Mouse (Mus musculus): ENCODE measurements at regions not wholly inside any gene's neighbourhood (a gene's known extent, or its start where the extent isn't known, plus 50 kb on each side); places are given as distances from the start of the nearest gene placed in this dataset.

GRCm38 (mm10) chr8:53847821-53848220 lies 209.0 kb upstream of the Neil3 start:
- H3K9me3 ChIP-seq (ENCODE audit: low read length) = no peaks in the 10 kb centered on the region
- TF ChIP-seq CTCF (IDR thresholded peaks at IDR 0.05; ENCODE audit: low read depth) = no peak
- ATAC-seq (no peak), DNase-seq (no peak)
- H3K4me2 ChIP-seq (ENCODE audit: low read depth) = no peak overlapping the region
- no peaks in the 10 kb centered on the region for H3K36me3 ChIP-seq (ENCODE audit: insufficient read depth)
- no peak overlapping the region for H3K4me3 ChIP-seq (ENCODE audit: low read depth, low read length)
- no peaks in the 10 kb centered on the region for H3K4me1 ChIP-seq (ENCODE audit: insufficient read depth)
- no peak overlapping the region for H3K9ac ChIP-seq
- no peak overlapping the region for H3K27ac ChIP-seq (ENCODE audit: low read depth, low read length)
- no peaks in the 10 kb centered on the region for H3K27me3 ChIP-seq (ENCODE audit: insufficient read depth, low read length)

DNA sequence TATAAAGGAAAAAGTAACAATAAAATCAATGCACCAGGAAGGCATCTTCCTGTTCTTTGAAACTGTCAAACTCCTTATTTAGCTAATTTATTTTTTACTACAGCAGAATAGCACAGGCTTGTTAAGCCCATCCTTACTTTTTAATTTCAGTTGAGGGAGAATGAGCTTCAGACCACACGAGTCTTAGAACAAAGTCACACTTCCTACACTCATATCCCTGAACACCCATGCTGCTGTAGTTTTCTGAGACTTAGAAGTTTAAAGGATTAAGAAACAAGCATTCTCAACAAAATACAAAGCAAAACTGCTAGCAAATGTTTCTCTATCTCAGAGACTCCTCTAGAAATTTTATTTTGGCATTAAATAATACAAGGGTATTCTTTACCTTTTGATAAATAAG lies 208.8 kb upstream of the Vegfc start:
- Histone ChIP-seq H3K9ac (no peak overlapping the region), H3K27me3 (ENCODE audit: insufficient read depth, low read length) (no peaks in the 10 kb centered on the region), H3K4me1 (ENCODE audit: insufficient read depth) (no peaks in the 10 kb centered on the region), H3K4me2 (ENCODE audit: low read depth) (no peak overlapping the region), H3K4me3 (ENCODE audit: low read depth, low read length) (no peak overlapping the region), H3K36me3 (ENCODE audit: insufficient read depth) (no peaks in the 10 kb centered on the region), H3K27ac (ENCODE audit: low read depth, low read length) (no peak overlapping the region), H3K9me3 (ENCODE audit: low read length) (no peaks in the 10 kb centered on the region)
- DNase-seq (no peak), ATAC-seq (no peak)
- TF ChIP-seq CTCF (IDR thresholded peaks at IDR 0.05; ENCODE audit: low read depth) = no peak
- 57% methylated on average over 1 of the region's 1 CpGs for WGBS

DNA sequence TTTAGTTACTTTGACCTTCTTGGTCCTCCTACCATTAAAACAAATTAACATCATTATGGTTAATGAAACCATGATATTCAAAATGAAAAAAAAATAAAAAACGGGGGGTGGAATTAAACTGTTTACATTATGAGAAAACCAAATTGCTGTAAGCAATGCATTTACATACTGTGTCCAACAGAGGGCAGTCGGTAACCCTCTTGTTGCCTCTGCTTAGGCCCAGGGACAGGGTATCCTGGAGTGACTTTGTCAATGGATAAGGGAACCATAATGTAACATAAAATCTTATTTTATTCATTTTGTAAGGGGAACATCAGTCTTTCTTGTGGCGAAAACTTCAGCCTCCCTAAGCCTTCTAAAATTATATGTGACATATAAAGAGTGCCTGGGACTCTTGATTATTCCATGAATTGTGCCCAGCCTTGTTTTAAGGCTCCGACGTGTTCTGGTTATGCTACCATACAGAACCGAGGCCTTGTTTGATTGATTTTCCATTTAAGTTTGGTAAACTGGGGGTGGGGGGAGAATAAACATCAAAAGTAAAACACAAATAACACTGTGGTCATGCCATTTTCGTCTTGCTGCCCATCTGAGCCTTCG lies 207.3 kb upstream of the Vegfc start:
- ATAC-seq (no peak), DNase-seq (peak; percentile 20)
- H3K4me3 ChIP-seq (ENCODE audit: low read depth, low read length) = no peak overlapping the region
- no peak overlapping the region for H3K27ac ChIP-seq (ENCODE audit: low read depth, low read length)
- peak; percentile 64 for TF ChIP-seq CTCF (IDR thresholded peaks at IDR 0.05; ENCODE audit: low read depth)
- H3K4me2 ChIP-seq (ENCODE audit: low read depth) = no peak overlapping the region
- no peaks in the 10 kb centered on the region for H3K27me3 ChIP-seq (ENCODE audit: insufficient read depth, low read length)
- WGBS = 59% methylated on average over 8 of the region's 8 CpGs
- no peak overlapping the region for H3K9ac ChIP-seq
- no peaks in the 10 kb centered on the region for H3K36me3 ChIP-seq (ENCODE audit: insufficient read depth)
- no peaks in the 10 kb centered on the region for H3K4me1 ChIP-seq (ENCODE audit: insufficient read depth)
- H3K9me3 ChIP-seq (ENCODE audit: low read length) = no peaks in the 10 kb centered on the region

DNA sequence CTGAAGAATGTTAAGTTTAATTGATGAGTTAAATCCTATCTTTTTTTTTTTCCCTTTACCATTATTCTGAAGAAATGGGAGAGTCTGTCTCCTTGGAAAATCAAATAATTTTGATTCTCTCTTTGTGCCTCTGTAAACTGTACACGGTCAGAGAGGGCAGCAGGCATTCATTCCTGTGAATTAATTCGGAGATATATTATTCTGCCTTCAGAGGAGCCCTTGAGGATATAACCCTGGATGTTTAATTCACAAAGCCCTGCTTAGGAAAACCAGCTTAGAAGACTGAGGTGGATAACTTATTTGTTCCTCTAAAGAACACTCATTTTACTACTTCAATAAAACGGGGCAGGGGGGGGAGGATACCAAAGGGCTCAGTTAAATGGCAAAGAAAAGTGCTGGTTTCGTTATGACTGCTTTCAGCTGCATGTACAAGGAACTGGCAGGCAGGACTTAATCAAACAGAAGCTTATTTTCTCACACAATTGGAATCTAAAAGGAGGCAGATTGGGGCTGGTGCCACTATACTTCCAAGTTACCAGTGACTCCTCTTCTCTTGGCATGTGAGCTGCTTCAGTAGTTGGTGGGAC lies 205.3 kb upstream of the Vegfc start:
- DNase-seq = no peak
- Histone ChIP-seq H3K36me3 (ENCODE audit: insufficient read depth) (no peaks in the 10 kb centered on the region), H3K27me3 (ENCODE audit: insufficient read depth, low read length) (no peaks in the 10 kb centered on the region), H3K27ac (ENCODE audit: low read depth, low read length) (no peak overlapping the region), H3K9me3 (ENCODE audit: low read length) (no peaks in the 10 kb centered on the region), H3K4me1 (ENCODE audit: insufficient read depth) (no peaks in the 10 kb centered on the region), H3K4me2 (ENCODE audit: low read depth) (no peak overlapping the region), H3K4me3 (ENCODE audit: low read depth, low read length) (no peak overlapping the region), H3K9ac (no peak overlapping the region)
- 18% methylated on average over 4 of the region's 4 CpGs for WGBS
- ATAC-seq = no peak
- TF ChIP-seq CTCF (IDR thresholded peaks at IDR 0.05; ENCODE audit: low read depth) = no peak

DNA sequence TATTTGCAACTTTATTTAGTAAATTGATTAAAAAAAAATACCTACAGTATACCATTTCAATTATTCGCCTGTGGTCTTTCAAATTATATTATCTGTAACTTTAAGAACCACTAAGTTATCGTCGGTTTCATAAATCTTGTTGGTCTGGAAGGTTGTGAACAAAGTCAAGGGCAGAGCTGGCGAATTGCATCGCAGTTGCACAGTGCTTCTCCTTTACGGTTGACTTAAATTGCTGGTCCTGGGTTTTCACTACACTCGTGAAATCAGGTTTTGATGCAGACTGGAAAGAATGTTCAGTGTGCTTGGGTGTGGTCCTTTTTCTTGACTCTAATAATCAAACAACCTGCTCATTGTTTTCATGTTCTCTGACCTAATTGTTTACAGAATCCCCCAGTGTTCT lies 198.6 kb upstream of the Vegfc start:
- ATAC-seq (no peak), DNase-seq (no peak)
- Histone ChIP-seq H3K9ac (no peak overlapping the region), H3K9me3 (ENCODE audit: low read length) (no peaks in the 10 kb centered on the region), H3K4me3 (ENCODE audit: low read depth, low read length) (no peak overlapping the region), H3K27me3 (ENCODE audit: insufficient read depth, low read length) (no peaks in the 10 kb centered on the region), H3K4me2 (ENCODE audit: low read depth) (no peak overlapping the region), H3K4me1 (ENCODE audit: insufficient read depth) (no peaks in the 10 kb centered on the region), H3K36me3 (ENCODE audit: insufficient read depth) (no peaks in the 10 kb centered on the region), H3K27ac (ENCODE audit: low read depth, low read length) (no peak overlapping the region)
- no peak for TF ChIP-seq CTCF (IDR thresholded peaks at IDR 0.05; ENCODE audit: low read depth)
- 88% methylated on average over 7 of the region's 7 CpGs for WGBS

DNA sequence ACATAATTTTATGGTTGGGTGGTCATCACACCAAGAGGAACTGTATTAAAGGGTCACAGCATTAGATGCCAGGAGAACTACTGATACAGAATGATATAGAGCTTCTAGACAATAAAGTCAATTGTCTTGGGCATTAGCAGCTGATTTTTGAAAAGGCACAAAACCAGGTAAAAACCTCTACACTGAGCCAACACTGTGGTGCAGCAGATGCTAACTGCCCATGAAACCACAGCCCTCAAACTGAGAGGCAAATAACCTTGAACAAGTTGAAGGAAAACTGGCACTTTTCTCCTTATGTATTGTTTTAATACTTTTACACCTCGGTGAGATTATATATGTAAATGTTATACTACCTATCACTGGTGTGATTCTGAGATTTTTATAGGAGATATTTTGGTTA lies 195.9 kb upstream of the Vegfc start:
- no peaks in the 10 kb centered on the region for H3K27me3 ChIP-seq (ENCODE audit: insufficient read depth, low read length)
- no peaks in the 10 kb centered on the region for H3K9me3 ChIP-seq (ENCODE audit: low read length)
- WGBS = 88% methylated on average over 1 of the region's 1 CpGs
- no peaks in the 10 kb centered on the region for H3K4me1 ChIP-seq (ENCODE audit: insufficient read depth)
- DNase-seq (no peak), ATAC-seq (no peak)
- no peak overlapping the region for H3K27ac ChIP-seq (ENCODE audit: low read depth, low read length)
- no peak overlapping the region for H3K9ac ChIP-seq
- H3K4me3 ChIP-seq (ENCODE audit: low read depth, low read length) = no peak overlapping the region
- H3K4me2 ChIP-seq (ENCODE audit: low read depth) = no peak overlapping the region
- TF ChIP-seq CTCF (IDR thresholded peaks at IDR 0.05; ENCODE audit: low read depth) = no peak
- no peaks in the 10 kb centered on the region for H3K36me3 ChIP-seq (ENCODE audit: insufficient read depth)

GRCm38 (mm10) chr8:53892205-53892710 lies 185.1 kb upstream of the Vegfc start:
- 72% methylated on average over 4 of the region's 4 CpGs for WGBS
- H3K9ac ChIP-seq = no peak overlapping the region
- no peaks in the 10 kb centered on the region for H3K27me3 ChIP-seq (ENCODE audit: insufficient read depth, low read length)
- H3K4me1 ChIP-seq (ENCODE audit: insufficient read depth) = no peaks in the 10 kb centered on the region
- no peaks in the 10 kb centered on the region for H3K9me3 ChIP-seq (ENCODE audit: low read length)
- DNase-seq (no peak), ATAC-seq (peak; percentile 77)
- no peak overlapping the region for H3K4me2 ChIP-seq (ENCODE audit: low read depth)
- H3K36me3 ChIP-seq (ENCODE audit: insufficient read depth) = no peaks in the 10 kb centered on the region
- H3K4me3 ChIP-seq (ENCODE audit: low read depth, low read length) = no peak overlapping the region
- no peak overlapping the region for H3K27ac ChIP-seq (ENCODE audit: low read depth, low read length)
- TF ChIP-seq CTCF (IDR thresholded peaks at IDR 0.05; ENCODE audit: low read depth) = no peak
